Mouse (Mus musculus) ES-E14 (cell line): ENCODE data around the gene Krt14.

Source experiments
- CHD2 ChIP-seq: IDR thresholded peaks from 2 replicates; pipeline ENCODE4 v1.6.1; 2014; ENCODE audit warnings: mild to moderate bottlenecking, low read depth, low read length, inconsistent platforms
- HCFC1 ChIP-seq: IDR thresholded peaks from 2 replicates; pipeline ENCODE4 v1.6.1; 2012; ENCODE audit warnings: low read length, inconsistent platforms, borderline replicate concordance; ENCODE audit not compliant: insufficient read depth
- MAFK ChIP-seq: IDR thresholded peaks from 2 replicates; pipeline ENCODE4 v1.6.1; 2014; ENCODE audit warnings: mild to moderate bottlenecking, low read depth, low read length, inconsistent platforms; ENCODE audit not compliant: insufficient read depth

- TF ChIP-seq CHD2: no peak
- no peak for TF ChIP-seq HCFC1
- no peak for TF ChIP-seq MAFK
Measured at GRCm38 (mm10) chr11:100168765-100169762, 38.3 kb downstream of the Krt14 start.
